Mouse (Mus musculus) limb, embryonic 12.5 days (tissue): ENCODE data around the gene Nol11. TPM values are rescaled to one million over a fixed set of nuclear protein-coding genes. Genes with fewer than 3 reads are reported as not detected.

Experiments
- polyA plus RNA-seq: library from polyadenylated mRNA; unstranded; fragments of >200 nt; fragmentation: Nextera tagmentation; extraction: Ambion mirVana; gene quantifications from 2 replicates; pipeline ENCODE4 v1.2.1, GENCODE M21; 2016

Gene Nol11
- polyA plus RNA-seq, 1 experiment from 2014 or later, result 72.7 TPM

Other genes with a start within 250 kb of the Nol11 start
- 501 and 513 TPM in 2 replicates for gene Kpna2, start 189.8 kb downstream of the Nol11 start, polyA plus RNA-seq
- 1.8 and 2.0 TPM in 2 replicates for gene 1810010H24Rik, start 163.7 kb downstream of the Nol11 start, polyA plus RNA-seq
- gene Bptf, start 57.3 kb downstream of the Nol11 start, polyA plus RNA-seq, result 43.8 and 45.5 TPM in 2 replicates